ENCODE assay signal across 29 mouse cellular contexts in genomic region chr14:102250076-102250475, GRCm38 (mm10).
A peak's percentile ranks its signal among the peaks of the same experiment; 100 is the strongest.
DNase-seq lines count a peak whose midpoint lies in the region; ATAC-seq and TF ChIP-seq lines count a peak whose summit lies in the region.
"Had no signal": no experiment of that assay in that cellular context is flagged by ENCODE, and none has a peak within 500 bp of the region (broad histone marks: within the 10 kb centered on the region; RNA-seq: fewer than 3 reads in every experiment).

No protein-coding gene starts in this region.

- no peak overlapping the region for H3K27ac ChIP-seq in forebrain, embryonic 11.5 days (ENCODE audit: low read depth, low read length)
- no peak overlapping the region for H3K27ac ChIP-seq in forebrain, embryonic 13.5 days
- H3K27ac ChIP-seq in hindbrain, postnatal 0 days, result no peak overlapping the region
- no peak overlapping the region for H3K27ac ChIP-seq in hindbrain, embryonic 11.5 days (ENCODE audit: low read depth, low read length)
- H3K27ac ChIP-seq: embryonic facial prominence, embryonic 13.5 days; forebrain, embryonic 10.5 days; gastrocnemius, adult 2 months; heart, adult 2 months; lung, embryonic 15.5 days; neural tube, embryonic 15.5 days had no signal

- no peaks in the 10 kb centered on the region for H3K36me3 ChIP-seq in forebrain, embryonic 11.5 days (ENCODE audit: control insufficient read depth, insufficient read depth, low read length)
- no peaks in the 10 kb centered on the region for H3K36me3 ChIP-seq in forebrain, embryonic 13.5 days (ENCODE audit: poor library complexity, severe bottlenecking)
- no peaks in the 10 kb centered on the region for H3K36me3 ChIP-seq in hindbrain, postnatal 0 days (ENCODE audit: insufficient read depth, low read length)
- no peaks in the 10 kb centered on the region for H3K36me3 ChIP-seq in hindbrain, embryonic 11.5 days (ENCODE audit: control insufficient read depth, insufficient read depth, low read length)
- H3K36me3 ChIP-seq: embryonic facial prominence, embryonic 13.5 days; forebrain, embryonic 10.5 days; heart, embryonic 12.5 days; lung, embryonic 15.5 days; neural tube, embryonic 15.5 days had no signal

- no peaks in the 10 kb centered on the region for H3K27me3 ChIP-seq in forebrain, embryonic 11.5 days (ENCODE audit: control insufficient read depth, insufficient read depth, low read length)
- H3K27me3 ChIP-seq in forebrain, embryonic 13.5 days, result no peaks in the 10 kb centered on the region
- no peaks in the 10 kb centered on the region for H3K27me3 ChIP-seq in hindbrain, postnatal 0 days (ENCODE audit: insufficient read depth, low read length)
- no peaks in the 10 kb centered on the region for H3K27me3 ChIP-seq in hindbrain, embryonic 11.5 days (ENCODE audit: control insufficient read depth, insufficient read depth, low read length)
- H3K27me3 ChIP-seq: CH12.LX; heart, embryonic 12.5 days; lung, embryonic 15.5 days; neural tube, embryonic 15.5 days had no signal

- no peak overlapping the region for H3K4me3 ChIP-seq in forebrain, embryonic 11.5 days (ENCODE audit: low read depth, low read length)
- no peak overlapping the region for H3K4me3 ChIP-seq in forebrain, embryonic 13.5 days
- no peak overlapping the region for H3K4me3 ChIP-seq in hindbrain, postnatal 0 days (ENCODE audit: low read length)
- no peak overlapping the region for H3K4me3 ChIP-seq in hindbrain, embryonic 11.5 days (ENCODE audit: low read depth, low read length)
- H3K4me3 ChIP-seq: embryonic facial prominence, embryonic 13.5 days; forebrain, embryonic 10.5 days; gastrocnemius, adult 2 months; heart, adult 2 months; heart, embryonic 12.5 days; lung, embryonic 15.5 days; neural tube, embryonic 15.5 days had no signal

- no peak overlapping the region for H3K4me2 ChIP-seq in forebrain, embryonic 11.5 days (ENCODE audit: low read depth, low read length, severe bottlenecking)
- no peak overlapping the region for H3K4me2 ChIP-seq in forebrain, embryonic 13.5 days
- no peak overlapping the region for H3K4me2 ChIP-seq in hindbrain, postnatal 0 days (ENCODE audit: low read depth, low read length)
- H3K4me2 ChIP-seq in hindbrain, embryonic 11.5 days (replicated peaks; ENCODE audit: low read depth, low read length), result no peak overlapping the region
- H3K4me2 ChIP-seq: embryonic facial prominence, embryonic 13.5 days; heart, embryonic 12.5 days; liver, embryonic 11.5 days; lung, embryonic 15.5 days; neural tube, embryonic 15.5 days had no signal

- TF ChIP-seq CTCF in hindbrain, postnatal 0 days (IDR thresholded peaks at IDR 0.05; ENCODE audit: low read depth), result no peak
- TF ChIP-seq CTCF in brain, embryonic 14.5 days (IDR thresholded peaks at IDR 0.05; ENCODE audit: borderline replicate concordance, extremely low read depth, insufficient read depth, insufficient read length), result no peak

- H3K4me1 ChIP-seq in forebrain, embryonic 11.5 days (replicated peaks; ENCODE audit: control insufficient read depth, insufficient read depth, low read length), result no peaks in the 10 kb centered on the region
- peaks cover 24% of the 10 kb centered on the region for H3K4me1 ChIP-seq in forebrain, embryonic 13.5 days
- H3K4me1 ChIP-seq in hindbrain, postnatal 0 days (ENCODE audit: insufficient read depth, low read length), result no peaks in the 10 kb centered on the region
- H3K4me1 ChIP-seq in hindbrain, embryonic 11.5 days (replicated peaks; ENCODE audit: control insufficient read depth, insufficient read depth, low read length), result no peaks in the 10 kb centered on the region
- H3K4me1 ChIP-seq: heart, embryonic 12.5 days; lung, embryonic 15.5 days; neural tube, embryonic 15.5 days had no signal

- 50% methylated on average over 5 of the region's 5 CpGs for WGBS in forebrain, embryonic 11.5 days
- WGBS in forebrain, embryonic 13.5 days, result 38% methylated on average over 5 of the region's 5 CpGs
- WGBS in hindbrain, postnatal 0 days, result 24% methylated on average over 5 of the region's 5 CpGs
- WGBS in hindbrain, embryonic 11.5 days, result 71% methylated on average over 5 of the region's 5 CpGs

- TF ChIP-seq POLR2A in brain, embryonic 14.5 days (IDR thresholded peaks at IDR 0.05; ENCODE audit: borderline replicate concordance, extremely low read depth, insufficient read depth, insufficient read length, poor library complexity, severe bottlenecking), result no peak

- no peak for DNase-seq in forebrain, embryonic 11.5 days (ENCODE audit: low spot score)
- DNase-seq in hindbrain, postnatal 0 days (ENCODE audit: low spot score), result peak; percentile 9
- no peak for DNase-seq in hindbrain, embryonic 11.5 days (ENCODE audit: low spot score)
- DNase-seq in brain, embryonic 14.5 days (ENCODE audit: low read depth), result peak; percentile 43
- DNase-seq in retina, embryonic 14.5 days (ENCODE audit: low spot score), result peak; percentile 4
- DNase-seq in cerebellum, postnatal 4 days (ENCODE audit: low spot score in 2 of 2), result no peak
- DNase-seq: adrenal gland, adult 8-10 months; cerebellum, adult 9-10 months; cerebellum, postnatal 36 days; embryo, embryonic 11 days; gastrocnemius, adult 2 months; heart, adult 2 months; heart, postnatal 4 days; kidney, adult 9 months; kidney, postnatal 10 days; layer of hippocampus, adult 9-11 months; right cerebral cortex, adult 18-20 months; spleen, adult 18-20 months; thymus, postnatal 14 days had no signal

- ATAC-seq in forebrain, embryonic 11.5 days (replicated peaks; ENCODE audit: low FRiP score), result 0 out of 2 replicates have a peak, but pooled peaks have one; percentile 37
- no peak for ATAC-seq in forebrain, embryonic 13.5 days
- ATAC-seq in hindbrain, postnatal 0 days, result no peak
- ATAC-seq in hindbrain, embryonic 11.5 days (ENCODE audit: low FRiP score), result no peak
- ATAC-seq: activated CD4-positive, CD25-positive, alpha-beta regulatory T cell, adult 4 months; intestine, postnatal 0 days had no signal

- no peaks in the 10 kb centered on the region for H3K9me3 ChIP-seq in forebrain, embryonic 11.5 days (ENCODE audit: control insufficient read depth, low read length)
- no peaks in the 10 kb centered on the region for H3K9me3 ChIP-seq in forebrain, embryonic 13.5 days (replicated peaks)
- no peaks in the 10 kb centered on the region for H3K9me3 ChIP-seq in hindbrain, postnatal 0 days (ENCODE audit: low read length)
- H3K9me3 ChIP-seq in hindbrain, embryonic 11.5 days (ENCODE audit: control insufficient read depth, low read length), result no peaks in the 10 kb centered on the region
- H3K9me3 ChIP-seq: embryonic facial prominence, embryonic 13.5 days; forebrain, embryonic 10.5 days; heart, embryonic 12.5 days; lung, embryonic 15.5 days; neural tube, embryonic 15.5 days had no signal

- no peak overlapping the region for H3K9ac ChIP-seq in forebrain, embryonic 11.5 days (ENCODE audit: low read length)
- H3K9ac ChIP-seq in forebrain, embryonic 13.5 days, result no peak overlapping the region
- no peak overlapping the region for H3K9ac ChIP-seq in hindbrain, postnatal 0 days (replicated peaks; ENCODE audit: low read length)
- H3K9ac ChIP-seq in hindbrain, embryonic 11.5 days (ENCODE audit: low read depth, low read length), result no peak overlapping the region
- H3K9ac ChIP-seq: embryonic facial prominence, embryonic 13.5 days; heart, embryonic 12.5 days; lung, embryonic 15.5 days; neural tube, embryonic 15.5 days had no signal

Comparison
In these comparisons a context has a peak if more than half of its experiments do, and no peak if none do; other contexts are left out.
1. DNase-seq: peak in hindbrain, postnatal 0 days (single experiment), brain, embryonic 14.5 days (single experiment) and retina, embryonic 14.5 days (single experiment); none in forebrain, embryonic 11.5 days (single experiment), hindbrain, embryonic 11.5 days (single experiment) and cerebellum, postnatal 4 days (0 of 2).